Mouse (Mus musculus) testis, adult 2 months (tissue): Measurements from ENCODE around the gene Aldh3a2. TPM values are rescaled to one million over a fixed set of nuclear protein-coding genes. Genes with fewer than 3 reads are reported as not detected.

Source experiments
- H3K27ac ChIP-seq: fragments of 200-500 bp; 2 replicates; pipeline ENCODE4 v1.5.1; 2012; ENCODE audit warnings: low read depth, low read length; ENCODE audit not compliant: control insufficient read depth, insufficient read depth
- H3K27me3 ChIP-seq: fragments of 200-500 bp; 2 replicates; pipeline ENCODE4 v1.6.1; 2012; ENCODE audit warnings: mild to moderate bottlenecking, low read length, moderate library complexity; ENCODE audit not compliant: control insufficient read depth, insufficient read depth
- H3K36me3 ChIP-seq: fragments of 200-500 bp; 2 replicates; pipeline ENCODE4 v1.6.1; 2012; ENCODE audit warnings: mild to moderate bottlenecking, low read length; ENCODE audit not compliant: control insufficient read depth, insufficient read depth
- H3K4me1 ChIP-seq: fragments of 200-500 bp; 2 replicates; pipeline ENCODE4 v1.6.1; 2012; ENCODE audit warnings: low read length; ENCODE audit not compliant: control insufficient read depth, insufficient read depth
- H3K4me3 ChIP-seq: fragments of 200-500 bp; 2 replicates; pipeline ENCODE4 v1.5.1; 2012; ENCODE audit warnings: low read depth, mild to moderate bottlenecking, low read length, moderate library complexity, mixed read lengths; ENCODE audit not compliant: control insufficient read depth
- CTCF ChIP-seq: fragments of 200-500 bp; IDR thresholded peaks from 2 replicates; pipeline ENCODE4 v1.5.1; 2012; ENCODE audit warnings: low read depth, mild to moderate bottlenecking, inconsistent platforms, low read length, moderate library complexity; ENCODE audit not compliant: control insufficient read depth, insufficient read depth, insufficient replicate concordance
- POLR2A ChIP-seq: fragments of 200-500 bp; IDR thresholded peaks from 2 replicates; pipeline ENCODE4 v1.6.1; 2012; ENCODE audit warnings: low read depth, mild to moderate bottlenecking, inconsistent platforms, low read length, moderate library complexity; ENCODE audit not compliant: control insufficient read depth
- polyA plus RNA-seq: library from polyadenylated mRNA; depleted of rRNA; stranded (reverse); fragments of >200 nt; gene quantifications from 2 replicates; pipeline ENCODE4 v1.2.3, GENCODE M21; 2012

Gene Aldh3a2
- polyA plus RNA-seq, 1 experiment: 21.3 TPM

DNA sequence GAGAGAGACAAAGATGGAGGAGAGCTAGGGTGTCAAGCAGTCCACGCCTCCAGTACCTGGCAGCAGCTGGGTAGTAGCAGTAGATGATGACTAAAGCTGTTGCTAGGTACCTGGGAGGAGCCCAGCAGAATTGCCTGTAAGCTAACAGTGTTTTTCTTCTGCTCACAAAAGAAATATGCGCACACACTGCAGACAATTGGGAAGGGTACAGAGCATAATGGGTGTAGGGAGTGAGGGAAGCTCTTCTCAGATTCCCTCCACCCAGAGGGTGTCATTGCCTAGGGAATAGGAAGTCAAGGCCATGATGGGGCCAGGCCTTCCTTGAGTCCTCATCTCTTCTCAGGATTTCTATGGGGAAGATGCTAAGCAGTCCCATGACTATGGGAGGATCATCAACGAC, 51.3 kb downstream of the Aldh3a2 start:
- no peak overlapping the region for H3K4me3 ChIP-seq
- TF ChIP-seq POLR2A (no peak), CTCF (no peak)
- no peaks in the 10 kb centered on the region; the same call in 1 of the 2 replicates for H3K4me1 ChIP-seq
- H3K27ac ChIP-seq: no peak overlapping the region
- H3K36me3 ChIP-seq: no peaks in the 10 kb centered on the region
- H3K27me3 ChIP-seq: no peaks in the 10 kb centered on the region

DNA sequence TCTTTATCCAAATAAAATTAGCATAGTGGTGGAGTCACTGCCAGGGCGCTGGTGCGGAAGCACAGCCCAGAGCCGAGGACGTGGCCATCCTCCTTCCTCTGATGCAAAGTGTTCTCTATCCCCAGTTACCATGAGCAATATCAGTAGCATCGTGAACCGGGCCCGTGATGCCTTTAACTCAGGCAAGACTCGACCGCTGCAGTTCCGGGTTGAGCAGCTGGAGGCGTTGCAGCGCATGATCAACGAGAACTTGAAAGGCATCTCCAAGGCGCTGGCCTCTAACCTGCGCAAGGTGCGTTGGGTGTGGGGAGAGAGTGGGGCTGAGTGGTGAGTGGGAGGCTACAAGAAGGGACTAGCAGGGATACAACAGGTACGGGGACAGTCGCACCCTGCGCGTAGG, 55.2 kb downstream of the Aldh3a2 start:
- Histone ChIP-seq H3K4me3 (no peak overlapping the region), H3K27me3 (no peaks in the 10 kb centered on the region), H3K36me3 (no peaks in the 10 kb centered on the region), H3K4me1 (no peaks in the 10 kb centered on the region; the same call in 1 of the 2 replicates), H3K27ac (no peak overlapping the region)
- TF ChIP-seq CTCF (peak; percentile 40; the same call in 1 of the 2 replicates), POLR2A (no peak)

- no peaks in the 10 kb centered on the region; the same call in 1 of the 2 replicates for H3K4me1 ChIP-seq
- no peaks in the 10 kb centered on the region for H3K27me3 ChIP-seq
- no peak overlapping the region for H3K27ac ChIP-seq
- H3K4me3 ChIP-seq: no peak overlapping the region
- no peaks in the 10 kb centered on the region for H3K36me3 ChIP-seq
- no peak for TF ChIP-seq CTCF
These were observed 58.9 kb downstream of the Aldh3a2 start for GRCm38 (mm10) chr11:61208316-61208715.

DNA sequence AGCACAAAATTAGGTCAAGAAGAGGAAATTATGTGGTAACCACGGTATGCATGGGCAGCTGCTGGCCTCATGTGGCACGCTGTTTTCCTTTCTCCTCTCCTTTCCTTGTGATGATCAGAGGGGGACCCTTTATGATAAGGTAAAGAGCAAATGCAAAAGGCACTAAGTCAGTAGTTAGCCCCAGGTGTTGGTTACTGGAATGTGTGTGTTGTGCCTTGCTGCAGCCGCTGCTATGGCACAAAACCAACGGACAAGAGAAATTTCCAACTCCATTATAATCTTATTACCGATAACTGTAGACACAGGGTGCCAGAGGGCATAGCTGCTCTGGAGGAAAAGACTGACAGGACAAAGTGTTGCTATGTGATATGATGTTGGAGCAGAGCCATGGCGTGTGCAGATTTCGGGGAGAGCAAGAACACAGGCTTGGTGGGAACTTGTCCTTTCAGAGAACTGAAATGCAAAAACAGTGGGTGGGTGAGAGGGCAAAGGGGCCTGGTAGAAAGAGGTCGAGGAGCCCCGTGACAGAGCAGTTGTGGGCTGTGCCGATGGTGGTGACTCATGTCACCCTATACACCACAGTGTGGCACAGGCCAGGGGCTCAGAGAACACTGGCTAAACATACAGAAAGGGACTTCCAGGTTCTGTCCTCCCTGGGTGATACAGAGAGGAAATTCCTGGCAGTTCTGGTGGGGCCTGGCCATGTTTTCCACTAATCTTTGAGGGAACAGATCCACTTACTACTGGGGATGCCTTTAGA, 59.6 kb downstream of the Aldh3a2 start, which contains the start of gene Aldh3a1:
TSS of gene Aldh3a1 (plus strand) at position 51 of the 760 bp plus-strand sequence.
- no peaks in the 10 kb centered on the region for H3K36me3 ChIP-seq
- H3K4me3 ChIP-seq: no peak within 1 kb of the TSS
- TF ChIP-seq POLR2A (no peak), CTCF (no peak)
- no peaks in the 10 kb centered on the region for H3K27me3 ChIP-seq
- H3K27ac ChIP-seq: no peak within 1 kb of the TSS
- H3K4me1 ChIP-seq: no peaks in the 10 kb centered on the region; the same call in 1 of the 2 replicates

- Histone ChIP-seq H3K27me3 (no peaks in the 10 kb centered on the region), H3K4me1 (no peaks in the 10 kb centered on the region), H3K27ac (no peak overlapping the region), H3K4me3 (no peak overlapping the region), H3K36me3 (no peaks in the 10 kb centered on the region)
- TF ChIP-seq CTCF (no peak), POLR2A (no peak)
These were observed 61.1 kb downstream of the Aldh3a2 start for GRCm38 (mm10) chr11:61206136-61206535.

- H3K36me3 ChIP-seq: no peaks in the 10 kb centered on the region
- H3K27ac ChIP-seq: no peak overlapping the region
- H3K4me3 ChIP-seq: no peak overlapping the region
- TF ChIP-seq POLR2A (no peak), CTCF (no peak)
- H3K4me1 ChIP-seq: no peaks in the 10 kb centered on the region
- H3K27me3 ChIP-seq: no peaks in the 10 kb centered on the region
These were observed 61.9 kb downstream of the Aldh3a2 start for GRCm38 (mm10) chr11:61205167-61205950.

DNA sequence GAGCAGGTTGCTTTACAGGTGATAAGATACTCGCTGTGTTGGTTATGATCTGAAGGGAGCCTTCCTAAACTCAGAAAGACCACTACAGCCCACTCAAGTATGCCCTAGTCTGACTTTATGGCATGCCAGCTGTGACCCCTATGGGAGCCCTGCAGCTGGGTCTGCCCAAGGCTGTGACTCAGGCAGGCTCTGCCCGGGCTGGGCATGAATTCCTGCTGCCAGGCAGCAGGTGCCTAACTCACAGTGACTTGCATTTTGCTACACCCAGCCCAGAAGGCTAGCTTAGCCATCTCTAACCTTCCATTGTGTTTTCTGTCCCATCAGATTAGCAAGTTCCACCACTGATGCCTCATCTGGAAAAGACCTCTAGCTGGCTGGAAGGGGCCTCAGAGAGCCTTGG, 64.5 kb downstream of the Aldh3a2 start:
- TF ChIP-seq POLR2A: no peak
- H3K27me3 ChIP-seq: no peaks in the 10 kb centered on the region
- no peak overlapping the region for H3K4me3 ChIP-seq
- H3K4me1 ChIP-seq: no peaks in the 10 kb centered on the region
- H3K27ac ChIP-seq: no peak overlapping the region
- H3K36me3 ChIP-seq: no peaks in the 10 kb centered on the region
